Mouse (Mus musculus): ENCODE results near the gene Pus7.
"Not testable (repeated sequence)": the region's sequence is repeated elsewhere in the genome, so short reads cannot be mapped to it uniquely, and the experiment has no call there.

The Pus7 gene

GRCm38 (mm10) chr5:23736366-23736765 lies 47.1 kb downstream of the Pus7 start:
- no peak overlapping the region for H3K4me3 ChIP-seq (replicated peaks; ENCODE audit: low read length)
- H3K9me3 ChIP-seq (ENCODE audit: low read length) = no peaks in the 10 kb centered on the region
- no peaks in the 10 kb centered on the region for H3K27me3 ChIP-seq (ENCODE audit: insufficient read depth, low read length)
- H3K36me3 ChIP-seq (ENCODE audit: insufficient read depth, low read length) = peaks cover 26% of the 10 kb centered on the region
- H3K4me1 ChIP-seq (replicated peaks; ENCODE audit: low read depth, low read length) = peaks cover 68% of the 10 kb centered on the region
- TF ChIP-seq POU5F1 (IDR thresholded peaks at IDR 0.05; ENCODE audit: borderline replicate concordance, low read length) (no peak), NANOG (IDR thresholded peaks at IDR 0.05; ENCODE audit: borderline replicate concordance, low read length) (no peak), CTCF (conservative IDR thresholded peaks at IDR 0.05; ENCODE audit: low read length) (no peak)

- TF ChIP-seq CTCF (conservative IDR thresholded peaks at IDR 0.05; ENCODE audit: low read length) (no peak), POU5F1 (IDR thresholded peaks at IDR 0.05; ENCODE audit: borderline replicate concordance, low read length) (no peak), NANOG (IDR thresholded peaks at IDR 0.05; ENCODE audit: borderline replicate concordance, low read length) (no peak)
- Histone ChIP-seq H3K36me3 (ENCODE audit: insufficient read depth, low read length) (no peaks in the 10 kb centered on the region), H3K9me3 (ENCODE audit: low read length) (no peaks in the 10 kb centered on the region)
Measured at GRCm38 (mm10) chr5:23721956-23722355, 61.6 kb downstream of the Pus7 start.

GRCm38 (mm10) chr5:23718881-23719328 lies 64.6 kb downstream of the Pus7 start:
- peaks cover 13% of the 10 kb centered on the region for H3K4me1 ChIP-seq (replicated peaks; ENCODE audit: low read depth, low read length)
- no peaks in the 10 kb centered on the region for H3K27me3 ChIP-seq (ENCODE audit: insufficient read depth, low read length)
- TF ChIP-seq CTCF (conservative IDR thresholded peaks at IDR 0.05; ENCODE audit: low read length) (no peak), NANOG (IDR thresholded peaks at IDR 0.05; ENCODE audit: borderline replicate concordance, low read length) (no peak), POU5F1 (IDR thresholded peaks at IDR 0.05; ENCODE audit: borderline replicate concordance, low read length) (no peak)
- no peaks in the 10 kb centered on the region for H3K9me3 ChIP-seq (ENCODE audit: low read length)
- H3K4me3 ChIP-seq (replicated peaks; ENCODE audit: low read length) = no peak overlapping the region
- H3K36me3 ChIP-seq (ENCODE audit: insufficient read depth, low read length) = no peaks in the 10 kb centered on the region

More at GRCm38 (mm10) chr5:23721956-23722355, 61.6 kb downstream of the Pus7 start:
- H3K27me3 ChIP-seq (ENCODE audit: insufficient read depth, low read length) = no peaks in the 10 kb centered on the region
- H3K4me3 ChIP-seq (replicated peaks; ENCODE audit: low read length) = no peak overlapping the region
- peaks cover 6% of the 10 kb centered on the region for H3K4me1 ChIP-seq (replicated peaks; ENCODE audit: low read depth, low read length)

GRCm38 (mm10) chr5:23718182-23718534 lies 65.4 kb downstream of the Pus7 start:
- Histone ChIP-seq H3K27me3 (ENCODE audit: insufficient read depth, low read length) (no peaks in the 10 kb centered on the region), H3K4me3 (replicated peaks; ENCODE audit: low read length) (no peak overlapping the region), H3K36me3 (ENCODE audit: insufficient read depth, low read length) (no peaks in the 10 kb centered on the region), H3K4me1 (replicated peaks; ENCODE audit: low read depth, low read length) (peaks cover 21% of the 10 kb centered on the region), H3K9me3 (ENCODE audit: low read length) (no peaks in the 10 kb centered on the region)
- TF ChIP-seq NANOG (IDR thresholded peaks at IDR 0.05; ENCODE audit: borderline replicate concordance, low read length) = no peak
- no peak for TF ChIP-seq CTCF (conservative IDR thresholded peaks at IDR 0.05; ENCODE audit: low read length)
- no peak for TF ChIP-seq POU5F1 (IDR thresholded peaks at IDR 0.05; ENCODE audit: borderline replicate concordance, low read length)

GRCm38 (mm10) chr5:23717469-23718181 lies 65.9 kb downstream of the Pus7 start:
- Histone ChIP-seq H3K27me3 (ENCODE audit: insufficient read depth, low read length) (no peaks in the 10 kb centered on the region), H3K9me3 (ENCODE audit: low read length) (no peaks in the 10 kb centered on the region), H3K4me3 (replicated peaks; ENCODE audit: low read length) (no peak overlapping the region), H3K4me1 (replicated peaks; ENCODE audit: low read depth, low read length) (peaks cover 25% of the 10 kb centered on the region), H3K36me3 (ENCODE audit: insufficient read depth, low read length) (no peaks in the 10 kb centered on the region)
- TF ChIP-seq POU5F1 (IDR thresholded peaks at IDR 0.05; ENCODE audit: borderline replicate concordance, low read length) (no peak), NANOG (IDR thresholded peaks at IDR 0.05; ENCODE audit: borderline replicate concordance, low read length) (no peak), CTCF (conservative IDR thresholded peaks at IDR 0.05; ENCODE audit: low read length) (no peak)

GRCm38 (mm10) chr5:23713401-23714335 lies 69.8 kb downstream of the Pus7 start:
- no peaks in the 10 kb centered on the region for H3K9me3 ChIP-seq (ENCODE audit: low read length)
- H3K4me1 ChIP-seq (replicated peaks; ENCODE audit: low read depth, low read length) = peaks cover 25% of the 10 kb centered on the region
- H3K36me3 ChIP-seq (ENCODE audit: insufficient read depth, low read length) = peaks cover 19% of the 10 kb centered on the region
- H3K4me3 ChIP-seq (replicated peaks; ENCODE audit: low read length) = peak overlapping the region; percentile 29; the same call in 1 of the 2 replicates
- no peaks in the 10 kb centered on the region for H3K27me3 ChIP-seq (ENCODE audit: insufficient read depth, low read length)
- no peak for TF ChIP-seq POU5F1 (IDR thresholded peaks at IDR 0.05; ENCODE audit: borderline replicate concordance, low read length)
- peak; percentile 23; the same call in 1 of the 2 replicates for TF ChIP-seq CTCF (conservative IDR thresholded peaks at IDR 0.05; ENCODE audit: low read length)

GRCm38 (mm10) chr5:23712130-23713001 lies 71.1 kb downstream of the Pus7 start:
- Histone ChIP-seq H3K4me3 (replicated peaks; ENCODE audit: low read length) (peak overlapping the region; percentile 86), H3K27me3 (ENCODE audit: insufficient read depth, low read length) (no peaks in the 10 kb centered on the region), H3K36me3 (ENCODE audit: insufficient read depth, low read length) (peaks cover 19% of the 10 kb centered on the region), H3K4me1 (replicated peaks; ENCODE audit: low read depth, low read length) (peaks cover 25% of the 10 kb centered on the region), H3K9me3 (ENCODE audit: low read length) (no peaks in the 10 kb centered on the region)
- TF ChIP-seq CTCF (conservative IDR thresholded peaks at IDR 0.05; ENCODE audit: low read length) (peak; percentile 6; the same call in 1 of the 2 replicates), NANOG (IDR thresholded peaks at IDR 0.05; ENCODE audit: borderline replicate concordance, low read length) (no peak)

- Histone ChIP-seq H3K4me3 (replicated peaks; ENCODE audit: low read length) (peak overlapping the region; percentile 86), H3K36me3 (ENCODE audit: insufficient read depth, low read length) (peaks cover 19% of the 10 kb centered on the region), H3K4me1 (replicated peaks; ENCODE audit: low read depth, low read length) (peaks cover 25% of the 10 kb centered on the region)
- not testable (repeated sequence) for H3K27me3 ChIP-seq (ENCODE audit: insufficient read depth, low read length); H3K9me3 ChIP-seq (ENCODE audit: low read length)
Measured at GRCm38 (mm10) chr5:23711671-23712129, 71.8 kb downstream of the Pus7 start.

All from E14TG2a.4 (cell line).